Mouse (Mus musculus): ENCODE measurements around the gene Clcf1. TPM values are rescaled to one million over a fixed set of nuclear protein-coding genes. Genes with fewer than 3 reads are reported as not detected.

The Clcf1 gene
- total RNA-seq, 2 experiments from 2014 or later: 0.15 TPM; not detected in 1

DNA sequence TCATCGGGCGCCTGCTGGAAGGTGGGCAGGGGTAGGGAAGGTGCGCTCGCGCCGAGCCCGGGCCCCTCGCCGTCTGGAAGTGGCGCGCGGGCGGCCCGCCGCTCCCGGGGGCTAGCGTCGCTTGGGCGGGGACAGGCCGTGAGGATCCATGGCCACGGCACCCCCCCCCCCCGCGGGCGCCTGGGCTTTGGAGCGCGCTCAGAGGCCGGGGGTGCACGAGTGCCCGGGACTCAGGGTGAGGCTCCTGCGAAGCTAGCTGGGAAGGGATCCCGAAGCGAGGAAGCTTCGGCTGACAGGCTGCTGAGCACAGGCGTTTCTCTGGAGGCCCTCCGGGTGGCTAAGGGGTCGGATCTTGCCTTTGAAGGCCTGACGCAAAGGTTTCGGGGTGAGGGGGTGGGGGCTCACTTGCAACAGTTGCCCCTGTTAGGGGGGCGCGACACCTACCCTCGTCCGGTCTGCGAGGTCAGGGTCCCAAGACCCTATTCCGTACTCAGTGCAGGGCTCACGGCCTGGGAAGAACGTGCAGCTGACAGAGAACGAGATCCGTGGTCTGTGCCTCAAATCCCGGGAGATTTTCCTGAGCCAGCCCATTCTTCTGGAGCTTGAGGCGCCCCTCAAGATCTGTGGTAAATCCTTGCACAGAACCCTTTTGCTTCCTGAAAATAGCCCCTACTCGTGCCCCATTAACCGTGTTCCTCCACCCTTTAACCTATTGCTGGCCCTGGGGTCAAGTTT is 21.6 kb upstream of the Clcf1 start:
- peak; percentile 22 for ATAC-seq (replicated peaks; ENCODE audit: low FRiP score, poor library complexity, severe bottlenecking)

GRCm38 (mm10) chr19:4193129-4193528 is 20.9 kb upstream of the Clcf1 start:
- no peak for ATAC-seq (replicated peaks; ENCODE audit: low FRiP score, poor library complexity, severe bottlenecking)

GRCm38 (mm10) chr19:4194021-4194724 is 19.9 kb upstream of the Clcf1 start:
- no peak for ATAC-seq (replicated peaks; ENCODE audit: low FRiP score, poor library complexity, severe bottlenecking)

- ATAC-seq (replicated peaks; ENCODE audit: low FRiP score, poor library complexity, severe bottlenecking): no peak
These were observed 19.0 kb upstream of the Clcf1 start for GRCm38 (mm10) chr19:4194776-4195650.

DNA sequence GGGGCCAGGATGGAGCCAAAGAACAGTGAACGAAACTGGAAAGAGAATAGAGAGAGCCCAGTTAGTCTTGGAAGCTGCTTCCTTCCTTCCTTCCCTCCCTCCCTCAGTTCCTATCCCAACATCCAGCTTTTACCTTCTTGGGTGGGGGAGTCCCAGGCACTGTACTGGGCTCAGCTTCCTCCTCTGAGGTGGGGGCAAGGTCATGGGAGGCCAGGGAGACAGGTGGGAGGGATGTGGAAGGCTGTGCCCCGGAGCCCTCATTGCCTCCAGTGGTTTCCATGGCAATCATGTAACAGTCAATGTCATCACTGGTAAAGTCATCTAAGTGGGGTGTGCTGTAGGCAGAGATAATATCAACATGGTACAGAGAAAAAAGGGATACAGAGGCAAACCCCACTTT is 18.0 kb upstream of the Clcf1 start:
- no peak for ATAC-seq (replicated peaks; ENCODE audit: low FRiP score, poor library complexity, severe bottlenecking)

DNA sequence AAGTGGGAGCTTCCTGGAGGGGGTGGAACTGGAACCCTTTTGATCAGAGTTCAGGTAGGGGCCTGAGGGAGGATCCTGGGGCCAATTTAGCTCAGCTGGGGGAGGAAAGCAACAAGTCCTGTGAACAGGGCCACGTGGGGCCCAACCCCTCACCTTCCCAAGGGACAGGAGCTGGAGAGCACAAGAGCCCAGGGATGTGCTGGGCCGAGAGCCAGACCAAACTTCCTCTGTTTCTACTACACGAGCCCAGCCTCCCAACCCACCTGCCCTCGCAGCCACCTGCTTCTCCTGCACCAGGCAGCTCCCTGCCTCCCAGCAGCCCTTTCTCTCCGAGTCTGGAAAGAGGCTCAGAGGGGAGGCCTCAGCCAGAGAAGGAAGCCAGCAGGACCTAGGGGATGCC is 17.5 kb upstream of the Clcf1 start:
- ATAC-seq (replicated peaks; ENCODE audit: low FRiP score, poor library complexity, severe bottlenecking): no peak

GRCm38 (mm10) chr19:4197180-4197579 is 16.9 kb upstream of the Clcf1 start:
- ATAC-seq (replicated peaks; ENCODE audit: low FRiP score, poor library complexity, severe bottlenecking): no peak

DNA sequence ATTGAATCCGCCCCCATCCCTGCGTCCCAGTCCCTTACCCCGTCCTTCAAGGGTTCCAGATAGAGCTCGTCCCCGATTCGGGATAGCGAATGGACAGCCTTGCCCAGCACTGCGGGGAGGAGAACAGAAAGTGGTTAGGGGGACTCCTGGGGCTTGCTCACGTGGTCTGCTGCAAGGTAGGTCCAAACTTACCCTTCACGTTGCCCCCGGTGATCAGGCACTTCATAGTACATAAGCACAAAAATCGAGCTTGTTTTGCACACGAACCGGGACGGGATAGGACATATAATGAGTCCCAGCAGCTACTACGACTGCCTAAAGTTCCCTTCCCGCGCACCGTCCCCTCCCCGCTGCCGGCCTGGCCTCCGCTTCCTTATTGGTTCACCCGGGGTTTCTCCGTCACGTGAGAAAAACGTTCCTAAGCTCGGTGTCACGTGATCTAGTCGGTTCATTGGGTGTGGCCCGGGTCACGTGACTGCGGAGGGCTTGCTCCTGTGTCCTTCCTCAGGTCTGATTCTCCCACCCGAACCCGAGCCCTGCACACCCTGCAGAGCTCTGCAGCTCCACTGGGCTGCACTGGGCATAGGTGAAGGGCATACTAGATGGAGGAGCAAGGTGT is 12.6 kb upstream of the Clcf1 start, which contains the start of gene Rad9a:
Gene Rad9a, minus strand, starts transcription at position 372 of the 619 bp plus-strand sequence.
- ATAC-seq (replicated peaks; ENCODE audit: low FRiP score, poor library complexity, severe bottlenecking): peak; percentile 90

DNA sequence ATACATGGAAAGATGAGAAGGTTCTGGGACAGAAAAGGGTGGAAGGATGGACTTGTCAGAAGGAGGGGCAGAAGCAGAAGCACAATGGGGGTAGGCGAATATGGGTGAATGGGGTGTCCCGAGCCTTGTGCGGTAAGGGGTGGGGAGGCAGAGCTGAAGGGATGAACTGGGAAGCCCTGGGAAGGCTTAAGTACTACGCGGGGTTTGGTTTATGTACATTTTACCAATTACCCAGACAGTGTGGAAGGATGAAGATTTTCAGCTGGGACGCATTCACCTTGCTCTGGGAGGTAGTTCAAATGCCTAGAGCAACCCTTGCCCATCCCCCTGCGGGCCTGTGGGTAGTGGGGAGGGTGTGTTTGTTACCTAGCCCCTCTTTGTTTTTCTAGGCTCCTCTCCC is 11.9 kb upstream of the Clcf1 start:
- no peak for ATAC-seq (replicated peaks; ENCODE audit: low FRiP score, poor library complexity, severe bottlenecking)

GRCm38 (mm10) chr19:4203148-4203547 is 10.9 kb upstream of the Clcf1 start:
- no peak for ATAC-seq (replicated peaks; ENCODE audit: low FRiP score, poor library complexity, severe bottlenecking)

DNA sequence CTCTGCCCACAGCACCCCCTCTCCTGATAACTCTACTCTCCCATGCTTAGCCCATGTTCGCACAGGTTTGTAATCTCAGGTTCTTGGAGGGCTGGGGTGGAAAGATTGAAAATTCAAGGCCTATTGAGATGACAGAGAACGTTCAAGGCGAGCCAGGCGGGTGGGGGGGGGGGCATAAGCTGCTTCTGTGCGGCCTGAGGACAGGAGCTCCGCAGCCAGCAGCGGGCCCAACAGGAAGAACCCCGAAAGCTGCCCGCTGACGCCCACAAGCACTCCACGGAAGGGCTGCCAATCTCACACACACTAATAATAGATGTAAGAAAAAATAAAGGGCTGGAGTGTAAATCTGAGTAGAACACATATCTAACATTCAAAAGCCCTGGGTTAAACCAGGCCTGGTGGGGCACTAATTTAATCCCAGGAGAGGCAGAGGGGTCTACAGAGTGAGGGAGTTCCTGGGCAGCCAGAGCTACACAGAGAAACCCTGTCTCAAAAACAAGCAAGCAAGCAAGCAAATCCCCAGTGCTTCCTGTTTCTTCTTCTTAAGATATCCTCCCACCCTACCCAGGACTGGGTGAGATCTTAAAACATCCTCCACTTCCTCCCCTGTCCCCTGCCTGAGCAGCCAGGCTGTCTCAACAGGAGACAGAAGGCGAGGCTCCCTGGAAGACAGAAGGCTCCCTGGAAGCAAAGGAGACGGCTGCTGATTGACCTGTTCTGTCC is 10.3 kb upstream of the Clcf1 start:
- ATAC-seq (replicated peaks; ENCODE audit: low FRiP score, poor library complexity, severe bottlenecking): no peak

- no peak for ATAC-seq (replicated peaks; ENCODE audit: low FRiP score, poor library complexity, severe bottlenecking)
These were observed 9.1 kb upstream of the Clcf1 start for GRCm38 (mm10) chr19:4204889-4205288.

GRCm38 (mm10) chr19:4206971-4207370 is 7.1 kb upstream of the Clcf1 start:
- ATAC-seq (replicated peaks; ENCODE audit: low FRiP score, poor library complexity, severe bottlenecking): peak; percentile 74

DNA sequence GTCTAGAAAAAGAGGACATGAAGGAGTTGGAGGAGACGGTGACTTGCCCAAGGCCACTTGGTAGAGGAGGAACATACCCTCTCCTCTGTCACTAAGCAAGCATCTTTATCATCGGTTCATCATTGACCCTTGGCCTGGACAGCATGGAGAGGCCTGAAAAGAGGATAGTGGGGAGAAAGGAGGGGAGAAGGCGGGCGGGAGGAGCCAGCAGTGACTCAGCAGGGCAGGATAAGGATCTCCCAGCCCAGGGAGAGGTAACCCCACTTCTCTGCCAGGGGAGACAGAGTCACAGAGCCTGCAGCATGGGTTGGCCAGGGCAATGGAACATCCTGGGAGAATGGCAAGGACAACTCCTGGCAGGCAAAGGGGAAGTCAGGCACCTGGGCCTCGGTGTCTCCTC is 5.5 kb upstream of the Clcf1 start:
- ATAC-seq (replicated peaks; ENCODE audit: low FRiP score, poor library complexity, severe bottlenecking): no peak

GRCm38 (mm10) chr19:4211891-4212588 is 2.0 kb upstream of the Clcf1 start:
- no peak for ATAC-seq (replicated peaks; ENCODE audit: low FRiP score, poor library complexity, severe bottlenecking)

DNA sequence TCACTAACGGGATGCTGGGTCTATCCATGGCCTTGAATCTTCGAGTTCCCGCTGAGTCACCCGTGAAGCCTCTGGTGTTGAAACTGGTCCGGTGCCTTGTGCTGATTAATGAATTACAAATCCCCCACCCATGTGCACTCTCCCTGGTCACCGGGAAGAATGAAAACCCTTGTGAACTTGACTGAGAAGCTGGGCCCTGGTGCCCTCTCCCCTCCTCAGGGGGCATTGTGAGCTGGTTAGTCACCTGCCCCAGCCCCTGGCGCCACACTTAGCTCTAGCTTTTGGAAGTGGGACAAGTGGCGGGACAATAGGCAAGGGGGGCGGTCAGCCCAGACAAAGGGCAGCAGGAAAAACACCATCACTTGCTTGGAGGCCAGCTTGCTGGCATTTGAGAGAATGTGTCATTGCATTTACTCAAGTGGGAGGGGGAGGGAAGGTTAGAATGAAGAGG is 489 bp upstream of the Clcf1 start:
- no peak for ATAC-seq (replicated peaks; ENCODE audit: low FRiP score, poor library complexity, severe bottlenecking)

- ATAC-seq (replicated peaks; ENCODE audit: low FRiP score, poor library complexity, severe bottlenecking): no peak
These were observed 873 bp downstream of the Clcf1 start for GRCm38 (mm10) chr19:4214771-4215450.

- no peak for ATAC-seq (replicated peaks; ENCODE audit: low FRiP score, poor library complexity, severe bottlenecking)
These were observed 1.4 kb downstream of the Clcf1 start for GRCm38 (mm10) chr19:4215451-4215840.

Measured in erythroid progenitor cell, adult 5-6 weeks (primary cell).